Mouse (Mus musculus) Muller cell, postnatal 12 days (primary cell): ENCODE results near the gene Lrrc27.

ENCODE experiments used
- DNase-seq: peaks from one replicate; pipeline ENCODE4 v3.0.0-alpha.2; 2015; ENCODE audit errors: inconsistent ontology term

The Lrrc27 gene

DNA sequence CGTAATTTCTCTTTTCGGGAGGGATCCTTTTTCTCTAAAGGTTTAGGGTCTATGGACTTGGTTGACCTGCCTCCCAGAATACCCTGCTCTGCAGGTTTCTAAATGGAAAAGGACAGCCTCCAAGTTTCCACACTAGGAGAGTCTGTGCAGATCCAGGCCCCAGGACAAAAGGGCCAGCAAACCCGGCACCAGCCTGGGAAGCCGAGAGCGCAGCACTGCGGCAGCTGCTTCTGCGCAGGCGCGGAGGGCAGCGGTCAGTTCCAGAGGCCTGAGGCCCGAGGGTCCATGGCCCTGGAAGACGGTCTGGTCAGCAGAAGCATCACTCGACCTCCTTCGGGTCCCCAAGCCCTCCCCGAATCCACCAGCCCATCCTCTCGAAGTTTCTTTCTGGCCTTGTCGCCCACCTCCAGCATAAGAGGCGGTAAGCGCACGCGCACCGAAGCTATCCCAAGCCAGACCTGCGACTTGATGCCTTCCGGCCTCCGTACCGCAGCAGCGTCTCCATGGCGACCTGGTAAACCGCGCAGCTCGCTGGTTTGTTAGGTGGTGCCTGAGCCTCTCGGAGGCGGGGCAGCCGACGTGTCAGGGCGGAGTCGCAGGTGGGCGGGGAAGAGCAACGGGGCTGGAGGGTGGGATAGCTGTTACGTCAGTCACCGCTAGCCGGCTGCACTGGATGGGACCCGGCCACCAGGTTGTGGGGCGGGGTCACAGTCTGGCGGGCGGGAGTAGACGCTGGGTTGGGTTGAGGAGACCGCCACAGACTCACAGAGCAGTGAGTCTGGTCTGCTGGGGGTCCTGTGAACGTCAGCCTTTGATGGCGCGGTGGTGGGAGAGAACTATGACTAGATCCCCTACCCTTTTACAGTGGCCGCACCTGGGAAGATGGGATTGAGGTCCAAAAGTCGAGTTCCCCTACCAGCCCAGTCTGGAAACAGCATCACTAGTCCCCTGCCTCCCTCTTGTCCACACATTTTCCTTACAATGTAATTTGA lies at the start of gene Lrrc27, which contains the start of gene Stk32c:
Gene Lrrc27, plus strand, starts transcription at position 235 of the 992 bp plus-strand sequence.
Gene Stk32c, minus strand, starts transcription at position 554 of the 992 bp plus-strand sequence.
- DNase-seq = peak; percentile 99

DNA sequence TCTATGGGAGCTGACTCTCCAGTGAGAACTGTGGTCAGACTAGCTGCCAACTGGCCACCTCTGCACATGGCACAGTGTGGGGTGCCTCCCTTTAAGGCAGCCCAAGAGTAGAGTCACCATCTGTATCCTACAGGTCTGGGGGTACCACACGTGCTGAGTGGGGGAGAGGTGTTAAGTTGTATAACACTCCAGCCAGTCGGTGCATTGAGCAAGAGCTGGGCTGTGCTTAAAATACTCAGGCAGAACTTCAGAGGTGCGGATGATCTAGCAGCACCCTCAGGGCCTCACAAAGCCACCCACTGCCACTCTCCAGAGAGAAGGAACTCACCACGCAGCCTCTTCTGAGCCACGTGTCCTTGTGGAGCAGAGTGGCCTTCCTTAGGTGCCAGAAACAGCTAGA lies 48.4 kb upstream of the Lrrc27 start:
- DNase-seq = no peak

DNA sequence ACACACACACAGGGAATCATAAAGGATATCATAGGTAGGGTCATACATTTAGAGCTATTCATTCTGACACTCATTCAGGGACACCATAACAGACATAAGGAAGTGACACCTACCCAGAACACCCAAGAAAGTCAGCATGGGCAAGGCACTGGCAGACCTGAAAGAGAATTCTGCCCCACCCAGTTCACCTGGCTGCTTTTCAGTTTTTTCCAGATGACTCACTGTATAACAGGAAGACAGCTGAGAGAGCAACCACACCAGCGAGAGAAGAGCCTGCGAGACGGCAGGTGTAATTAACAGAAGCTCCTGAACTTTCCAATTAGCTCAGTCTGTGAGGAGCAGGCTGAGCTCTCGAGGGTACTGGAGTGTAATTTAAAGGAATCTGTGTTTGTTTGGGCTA lies 43.6 kb upstream of the Lrrc27 start:
- no peak for DNase-seq

DNA sequence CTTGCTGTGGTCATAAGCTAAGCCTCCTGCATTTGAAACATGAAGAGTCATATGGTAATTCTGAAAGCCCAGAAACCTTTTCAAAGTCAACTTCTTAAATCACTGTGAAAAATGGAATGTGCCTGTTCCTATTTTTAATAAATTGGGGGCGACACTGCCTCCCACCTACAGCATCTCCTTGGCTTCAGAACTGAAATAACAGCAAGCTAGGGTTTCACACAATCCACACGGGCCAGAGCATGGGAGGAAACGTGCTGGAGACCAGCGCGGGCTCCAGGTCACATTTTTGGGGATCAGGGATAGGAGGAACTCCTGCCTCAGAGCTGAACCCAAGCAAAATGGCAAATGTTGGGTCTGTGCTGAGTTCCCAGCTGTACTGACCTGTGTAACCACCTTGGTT lies 33.5 kb upstream of the Lrrc27 start:
- DNase-seq = no peak

GRCm38 (mm10) chr7:139180058-139180457 lies 32.7 kb upstream of the Lrrc27 start:
- no peak for DNase-seq

- no peak for DNase-seq
These were observed 28.4 kb upstream of the Lrrc27 start for GRCm38 (mm10) chr7:139184396-139184795.

GRCm38 (mm10) chr7:139184846-139185245 lies 27.9 kb upstream of the Lrrc27 start:
- DNase-seq = no peak

DNA sequence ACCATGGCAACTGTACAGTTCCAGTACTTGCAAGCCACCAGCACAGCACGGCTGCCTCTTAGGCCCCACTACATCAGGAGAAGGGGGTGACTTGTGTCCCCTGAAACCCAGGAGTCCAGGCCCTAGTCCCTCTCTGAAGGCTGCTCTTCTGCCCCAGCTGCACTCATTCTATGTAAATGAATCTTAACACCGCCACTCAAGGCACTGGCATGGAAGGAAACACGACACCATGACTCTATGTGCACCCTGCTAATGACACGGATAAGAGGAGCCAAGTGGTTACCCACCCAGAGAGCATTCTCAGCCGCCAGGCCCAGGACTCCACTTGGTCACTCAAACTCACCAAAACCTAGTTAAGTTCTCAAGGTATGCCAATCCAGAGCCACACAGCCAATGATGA lies 26.8 kb upstream of the Lrrc27 start:
- DNase-seq = no peak

DNA sequence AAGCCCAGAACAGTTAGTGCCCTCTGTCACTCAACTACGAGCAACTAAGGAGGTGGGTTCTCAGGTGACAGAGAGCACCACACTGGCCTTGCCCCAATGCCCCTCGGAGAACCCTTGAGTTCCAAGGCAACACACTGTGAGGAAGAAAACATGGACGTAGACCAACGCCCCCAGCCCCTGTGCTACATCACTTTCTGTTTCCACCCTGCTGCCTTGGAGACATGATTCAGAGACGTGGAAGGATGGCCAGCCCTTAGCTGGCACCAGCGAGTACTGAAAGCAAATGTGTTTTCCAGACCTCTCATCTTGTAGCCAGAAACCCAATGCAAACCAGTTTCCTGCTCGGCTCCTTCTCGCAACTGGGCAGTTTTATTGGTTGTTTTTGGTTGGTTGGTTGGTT lies 26.4 kb upstream of the Lrrc27 start:
- no peak for DNase-seq

- no peak for DNase-seq
These were observed 25.5 kb upstream of the Lrrc27 start for GRCm38 (mm10) chr7:139187277-139187676.

DNA sequence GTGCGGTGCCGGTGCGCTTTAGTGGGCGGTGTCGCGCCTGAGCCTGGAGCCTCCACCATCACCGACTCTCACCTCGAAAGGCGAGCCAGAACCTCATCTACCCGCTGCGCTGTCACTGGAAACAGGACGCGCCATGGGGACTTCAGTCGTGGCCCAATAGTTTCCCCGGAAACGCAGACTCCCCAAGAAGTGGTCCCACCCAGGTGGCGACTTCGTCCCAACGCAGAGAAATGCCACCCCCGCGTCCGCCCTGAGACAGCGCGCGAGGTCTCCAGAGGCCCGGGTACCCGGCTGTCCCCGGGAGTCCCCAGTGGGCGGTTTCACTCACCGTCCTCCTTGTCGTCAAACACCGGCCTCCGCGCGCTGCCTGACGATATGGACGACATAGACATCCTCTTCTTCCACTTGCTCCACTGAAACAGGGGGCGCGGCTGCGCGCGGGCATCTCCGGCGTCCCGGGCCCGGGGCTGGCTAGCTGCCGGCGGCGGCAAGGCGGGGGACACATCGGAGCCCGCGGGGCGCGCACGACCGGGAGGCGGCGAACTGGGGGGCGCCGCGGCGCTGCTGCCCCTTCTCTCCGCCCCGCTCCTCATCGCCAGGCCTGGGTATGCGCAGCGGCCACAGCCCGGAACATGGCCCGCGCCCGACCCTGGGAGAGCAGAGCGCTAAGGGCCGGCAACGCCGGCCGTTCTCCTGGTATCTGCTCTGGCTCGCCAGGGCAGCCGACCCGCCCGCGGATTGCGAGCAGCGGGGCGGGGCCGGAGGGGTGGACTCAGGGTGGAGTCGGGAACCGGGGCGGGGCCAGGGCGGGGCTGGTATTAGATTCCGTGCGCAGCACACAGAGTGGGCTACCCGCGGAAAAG lies 24.8 kb upstream of the Lrrc27 start:
- peak; percentile 89 for DNase-seq

DNA sequence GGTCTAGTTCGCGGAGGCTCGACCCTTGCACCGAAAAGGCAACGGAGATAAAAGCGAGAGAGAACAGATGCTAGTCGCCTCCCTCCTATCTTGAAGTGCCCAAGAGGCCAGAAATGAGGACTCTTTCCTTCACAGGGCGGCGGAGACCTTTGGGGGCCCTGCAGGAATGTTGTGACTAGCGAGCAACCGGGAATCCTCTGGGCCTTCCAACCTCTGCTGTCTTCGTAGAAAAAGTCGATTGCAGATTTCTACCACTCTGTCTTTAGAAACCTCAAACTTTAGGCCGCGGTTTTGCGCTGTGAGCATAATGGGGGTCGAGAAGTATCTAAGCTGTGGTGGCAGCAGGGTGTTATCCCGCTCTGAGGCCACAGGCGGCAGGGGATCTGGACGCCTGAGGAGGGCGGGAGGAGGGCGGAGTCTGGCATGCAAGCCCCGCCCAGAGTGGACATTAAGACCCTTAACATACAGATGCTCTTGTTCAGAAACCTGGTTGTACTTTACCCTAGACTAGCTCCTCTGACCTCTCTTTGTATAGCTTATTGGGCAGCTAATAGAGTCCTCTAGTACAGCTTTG lies 24.1 kb upstream of the Lrrc27 start:
- peak; percentile 38 for DNase-seq

- no peak for DNase-seq
These were observed 22.2 kb upstream of the Lrrc27 start for GRCm38 (mm10) chr7:139190616-139191015.

GRCm38 (mm10) chr7:139191619-139192018 lies 21.2 kb upstream of the Lrrc27 start:
- DNase-seq = no peak

GRCm38 (mm10) chr7:139197022-139197421 lies 15.8 kb upstream of the Lrrc27 start:
- peak; percentile 14 for DNase-seq

GRCm38 (mm10) chr7:139200108-139200507 lies 12.7 kb upstream of the Lrrc27 start:
- peak; percentile 41 for DNase-seq

DNA sequence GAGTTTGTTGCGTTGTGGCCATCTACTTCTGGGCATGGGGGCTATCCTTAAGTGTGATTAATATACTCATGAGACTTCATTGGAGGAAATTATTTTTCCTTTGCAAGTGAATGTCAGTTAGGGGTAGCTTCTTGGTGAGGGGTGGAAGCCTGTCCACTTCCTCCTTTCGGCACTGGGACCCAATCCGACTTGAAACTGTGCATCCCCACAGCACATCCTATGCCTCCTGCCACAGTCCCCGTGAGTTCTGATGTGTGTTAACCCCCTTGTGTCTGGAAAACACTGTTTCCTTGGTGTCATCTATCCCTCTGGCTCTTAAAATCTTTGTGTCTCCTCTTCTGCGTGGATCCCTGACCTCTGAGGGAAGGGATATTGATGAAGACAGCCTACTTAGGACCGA lies 11.6 kb upstream of the Lrrc27 start:
- no peak for DNase-seq

DNA sequence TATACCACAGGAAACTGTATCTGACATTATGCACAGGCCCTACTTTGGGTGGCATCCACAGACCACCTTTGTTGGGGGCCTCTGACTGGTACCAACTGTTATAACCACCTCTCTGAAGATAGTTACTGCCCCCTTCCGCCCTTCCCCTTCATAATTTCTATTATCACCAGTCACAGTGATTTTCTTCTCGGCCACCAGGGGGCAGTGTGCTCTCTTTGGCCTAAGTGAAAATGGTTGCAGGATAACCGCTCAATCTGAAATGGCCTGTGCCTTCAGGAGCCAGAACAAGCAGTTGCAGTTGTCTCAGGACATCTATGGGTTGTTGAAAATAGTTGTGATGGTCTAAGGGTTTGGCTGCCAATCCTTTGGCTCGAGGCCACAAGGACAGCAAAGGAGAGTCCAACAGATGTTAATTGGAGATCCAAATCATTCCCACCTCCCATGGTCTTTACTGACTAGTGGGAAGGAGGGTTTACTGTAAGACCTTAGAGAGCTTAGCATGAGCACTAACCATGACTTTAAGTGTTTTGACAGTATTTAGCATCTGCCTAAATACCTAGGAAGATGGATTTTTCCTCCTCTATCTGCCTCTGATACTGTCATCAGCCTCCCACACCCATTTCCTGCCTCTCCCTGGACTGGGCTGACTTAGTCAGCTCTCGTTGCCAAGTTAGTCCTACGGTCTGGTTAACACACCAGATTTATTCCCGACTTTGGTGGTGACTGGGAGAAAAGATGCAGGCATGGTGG lies 4.6 kb upstream of the Lrrc27 start:
- peak; percentile 63 for DNase-seq

DNA sequence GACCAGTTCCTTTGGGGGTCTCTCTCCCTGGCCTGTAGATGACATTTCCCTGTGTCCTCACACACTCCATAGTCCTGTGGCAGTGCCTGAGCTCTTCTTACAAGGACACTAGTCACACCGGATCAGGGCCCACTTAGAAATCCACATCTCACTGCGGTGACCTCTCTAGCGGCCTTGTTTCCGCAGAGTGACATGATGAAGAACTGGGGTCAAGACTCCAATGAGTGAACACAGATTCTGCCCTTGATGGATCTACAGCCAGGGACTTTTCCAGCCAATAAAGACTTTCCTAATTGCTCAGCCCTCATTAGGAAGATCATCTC lies 4.1 kb upstream of the Lrrc27 start:
- DNase-seq = no peak

DNA sequence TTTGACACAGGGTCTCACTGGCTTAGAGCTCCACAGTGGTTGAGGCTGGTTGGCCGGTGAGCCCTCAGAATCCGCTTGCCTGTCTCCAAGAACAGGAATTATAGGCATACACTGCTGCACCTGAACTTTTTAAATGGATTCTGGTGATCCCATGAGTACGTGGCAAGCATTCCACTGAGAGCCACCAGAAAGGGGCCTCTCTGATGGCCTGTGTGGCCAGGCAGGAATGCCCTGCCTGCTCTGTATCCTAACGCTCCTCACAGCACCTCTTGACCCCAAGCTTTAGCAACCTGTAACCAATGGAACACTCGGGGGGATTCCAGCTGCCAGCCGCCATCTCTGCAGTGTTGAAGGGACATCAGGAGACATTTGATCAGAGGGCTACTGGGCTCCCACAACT lies 1.0 kb upstream of the Lrrc27 start:
- DNase-seq = no peak

DNA sequence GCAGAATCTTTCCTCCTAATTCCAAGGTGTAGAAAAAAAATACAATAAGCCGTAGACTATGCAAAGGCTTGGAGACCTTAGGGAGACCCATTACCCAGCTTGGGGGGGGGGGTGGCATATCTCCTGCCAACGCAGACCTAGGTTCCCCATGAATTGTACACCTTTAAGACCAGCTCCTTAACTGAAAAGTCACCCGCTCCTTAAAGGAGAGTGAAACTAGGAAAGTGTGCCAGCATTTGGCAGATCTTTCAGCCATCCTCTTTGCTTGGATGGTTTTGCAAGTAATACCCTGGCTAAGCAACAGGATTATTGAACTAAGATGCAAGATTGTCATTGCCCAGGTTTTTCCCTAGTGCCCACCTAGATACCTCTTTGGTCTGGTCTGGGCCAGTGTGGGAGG lies 963 bp downstream of the Lrrc27 start:
- no peak for DNase-seq
